Mouse (Mus musculus): ENCODE measurements around the gene Olfr320. TPM values are rescaled to one million over a fixed set of nuclear protein-coding genes. Genes with fewer than 3 reads are reported as not detected.

Gene Olfr320
- not detected for polyA plus RNA-seq (2015; fragmentation: Illumina TruSeq; extraction: RNeasy Lipid Tissue Mini Kit (QIAGEN cat#74804); ENCODE audit: insufficient read depth, low replicate concordance)

DNA sequence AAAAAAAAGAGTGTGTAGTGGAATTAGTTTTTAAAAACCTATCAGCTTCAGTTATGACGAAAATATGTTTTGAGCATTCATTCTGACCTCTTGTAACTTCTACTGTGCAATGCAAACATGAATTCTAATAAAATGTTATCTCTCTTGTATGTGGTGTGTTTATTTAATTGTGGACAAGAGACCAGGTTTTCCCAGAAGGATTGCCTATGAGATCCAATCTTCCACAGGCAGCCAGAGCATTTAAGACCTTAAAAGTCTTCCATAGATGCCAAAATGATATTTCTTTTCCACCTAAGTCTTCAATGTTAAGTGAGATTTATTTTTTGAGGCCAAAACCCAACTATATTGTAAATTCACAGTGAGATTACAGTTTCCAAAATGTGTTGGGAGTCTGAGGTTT lies at the start of gene Olfr320:
Olfr320 (plus strand) TSS at position 301 of the 400 bp plus-strand sequence.

GRCm38 (mm10) chr11:58640272-58640867 lies 40.5 kb upstream of the Olfr320 start, which contains the start of gene Trim58:
Gene Trim58 (plus strand): TSS chr11:58640465.

DNA sequence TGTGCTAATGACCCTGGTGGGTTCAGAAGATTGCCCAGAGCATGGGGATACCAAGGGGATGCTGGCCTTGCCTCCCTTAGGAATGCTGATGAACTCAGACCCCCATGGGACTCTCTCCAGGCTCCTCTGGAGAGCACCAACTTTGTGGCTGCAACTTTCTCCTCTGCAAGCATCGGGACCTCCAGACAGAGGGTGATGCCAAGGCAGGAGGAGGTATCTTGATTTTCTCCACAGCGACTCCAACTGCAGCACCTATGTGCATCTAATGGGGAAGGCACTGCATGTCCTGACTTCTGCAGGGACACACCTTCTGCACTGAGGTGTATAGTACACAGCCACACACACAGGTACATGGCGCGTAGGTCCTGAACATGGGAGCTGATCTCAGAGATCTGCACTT lies 22.3 kb upstream of the Olfr320 start, which contains the start of gene Olfr322:
Olfr322 (plus strand) TSS at position 187 of the 400 bp plus-strand sequence.

DNA sequence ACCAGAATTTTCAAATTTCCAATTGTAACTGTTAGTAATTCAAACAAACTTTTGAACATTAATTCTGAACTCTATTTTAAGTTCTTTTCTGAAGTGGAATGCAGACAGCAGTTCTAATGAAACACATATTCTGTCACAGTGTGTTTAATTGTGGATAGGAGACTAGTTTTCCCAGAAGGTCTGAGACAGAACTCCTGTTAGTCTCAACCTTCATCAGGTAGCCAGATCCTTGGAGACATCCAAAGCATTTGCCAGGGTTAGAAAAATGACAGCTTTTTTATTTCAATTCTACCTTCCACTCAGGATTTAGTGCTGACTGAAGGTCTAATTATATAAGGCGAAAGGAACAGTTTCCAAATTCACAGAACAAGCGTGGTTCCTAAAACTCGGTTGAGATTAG lies 18.0 kb downstream of the Olfr320 start, which contains the start of gene Olfr319:
Olfr319 (plus strand) TSS at position 301 of the 400 bp plus-strand sequence.

GRCm38 (mm10) chr11:58723914-58724313 lies 43.0 kb downstream of the Olfr320 start, which contains the start of gene Olfr318:
Gene Olfr318 (minus strand): TSS chr11:58724014.

Other genes starting within 250 kb of the Olfr320 start
- gene Gm12253, start 248.5 kb upstream of the Olfr320 start, polyA plus RNA-seq (2015; fragmentation: Illumina TruSeq; extraction: RNeasy Lipid Tissue Mini Kit (QIAGEN cat#74804); ENCODE audit: insufficient read depth, low replicate concordance) = not detected
- gene Lypd9, start 228.2 kb upstream of the Olfr320 start, polyA plus RNA-seq (2015; fragmentation: Illumina TruSeq; extraction: RNeasy Lipid Tissue Mini Kit (QIAGEN cat#74804); ENCODE audit: insufficient read depth, low replicate concordance) = not detected
- gene Olfr30, start 218.8 kb upstream of the Olfr320 start, polyA plus RNA-seq (2015; fragmentation: Illumina TruSeq; extraction: RNeasy Lipid Tissue Mini Kit (QIAGEN cat#74804); ENCODE audit: insufficient read depth, low replicate concordance) = not detected
- not detected for gene Olfr332, start 188.5 kb upstream of the Olfr320 start, polyA plus RNA-seq (2015; fragmentation: Illumina TruSeq; extraction: RNeasy Lipid Tissue Mini Kit (QIAGEN cat#74804); ENCODE audit: insufficient read depth, low replicate concordance)
- gene Olfr331, start 178.5 kb upstream of the Olfr320 start, polyA plus RNA-seq (2015; fragmentation: Illumina TruSeq; extraction: RNeasy Lipid Tissue Mini Kit (QIAGEN cat#74804); ENCODE audit: insufficient read depth, low replicate concordance) = not detected
- gene Olfr330, start 146.3 kb upstream of the Olfr320 start, polyA plus RNA-seq (2015; fragmentation: Illumina TruSeq; extraction: RNeasy Lipid Tissue Mini Kit (QIAGEN cat#74804); ENCODE audit: insufficient read depth, low replicate concordance) = not detected
- gene Olfr329-ps, start 134.7 kb upstream of the Olfr320 start, polyA plus RNA-seq (2015; fragmentation: Illumina TruSeq; extraction: RNeasy Lipid Tissue Mini Kit (QIAGEN cat#74804); ENCODE audit: insufficient read depth, low replicate concordance) = 0.06 TPM
- not detected for gene Olfr328, start 125.5 kb upstream of the Olfr320 start, polyA plus RNA-seq (2015; fragmentation: Illumina TruSeq; extraction: RNeasy Lipid Tissue Mini Kit (QIAGEN cat#74804); ENCODE audit: insufficient read depth, low replicate concordance)
- not detected for gene Olfr224, start 110.5 kb upstream of the Olfr320 start, polyA plus RNA-seq (2015; fragmentation: Illumina TruSeq; extraction: RNeasy Lipid Tissue Mini Kit (QIAGEN cat#74804); ENCODE audit: insufficient read depth, low replicate concordance)
- gene Olfr325, start 103.4 kb upstream of the Olfr320 start, polyA plus RNA-seq (2015; fragmentation: Illumina TruSeq; extraction: RNeasy Lipid Tissue Mini Kit (QIAGEN cat#74804); ENCODE audit: insufficient read depth, low replicate concordance) = not detected
- gene Olfr324, start 86.0 kb upstream of the Olfr320 start, polyA plus RNA-seq (2015; fragmentation: Illumina TruSeq; extraction: RNeasy Lipid Tissue Mini Kit (QIAGEN cat#74804); ENCODE audit: insufficient read depth, low replicate concordance) = not detected
- gene 2210407C18Rik, start 65.0 kb upstream of the Olfr320 start, polyA plus RNA-seq (2015; fragmentation: Illumina TruSeq; extraction: RNeasy Lipid Tissue Mini Kit (QIAGEN cat#74804); ENCODE audit: insufficient read depth, low replicate concordance) = not detected
- not detected for gene Olfr323, start 50.6 kb upstream of the Olfr320 start, polyA plus RNA-seq (2015; fragmentation: Illumina TruSeq; extraction: RNeasy Lipid Tissue Mini Kit (QIAGEN cat#74804); ENCODE audit: insufficient read depth, low replicate concordance)
- 2.3 TPM for gene Trim58, start 40.6 kb upstream of the Olfr320 start, polyA plus RNA-seq (2015; fragmentation: Illumina TruSeq; extraction: RNeasy Lipid Tissue Mini Kit (QIAGEN cat#74804); ENCODE audit: insufficient read depth, low replicate concordance)
- not detected for gene Olfr322, start 22.3 kb upstream of the Olfr320 start, polyA plus RNA-seq (2015; fragmentation: Illumina TruSeq; extraction: RNeasy Lipid Tissue Mini Kit (QIAGEN cat#74804); ENCODE audit: insufficient read depth, low replicate concordance)
- gene Olfr319, start 18.1 kb downstream of the Olfr320 start, polyA plus RNA-seq (2015; fragmentation: Illumina TruSeq; extraction: RNeasy Lipid Tissue Mini Kit (QIAGEN cat#74804); ENCODE audit: insufficient read depth, low replicate concordance) = not detected
- gene Olfr318, start 42.9 kb downstream of the Olfr320 start, polyA plus RNA-seq (2015; fragmentation: Illumina TruSeq; extraction: RNeasy Lipid Tissue Mini Kit (QIAGEN cat#74804); ENCODE audit: insufficient read depth, low replicate concordance) = not detected
- gene Olfr317, start 58.1 kb downstream of the Olfr320 start, polyA plus RNA-seq (2015; fragmentation: Illumina TruSeq; extraction: RNeasy Lipid Tissue Mini Kit (QIAGEN cat#74804); ENCODE audit: insufficient read depth, low replicate concordance) = not detected
- not detected for gene Olfr316, start 71.6 kb downstream of the Olfr320 start, polyA plus RNA-seq (2015; fragmentation: Illumina TruSeq; extraction: RNeasy Lipid Tissue Mini Kit (QIAGEN cat#74804); ENCODE audit: insufficient read depth, low replicate concordance)
- not detected for gene Olfr315, start 92.1 kb downstream of the Olfr320 start, polyA plus RNA-seq (2015; fragmentation: Illumina TruSeq; extraction: RNeasy Lipid Tissue Mini Kit (QIAGEN cat#74804); ENCODE audit: insufficient read depth, low replicate concordance)
- not detected for gene Olfr314, start 101.9 kb downstream of the Olfr320 start, polyA plus RNA-seq (2015; fragmentation: Illumina TruSeq; extraction: RNeasy Lipid Tissue Mini Kit (QIAGEN cat#74804); ENCODE audit: insufficient read depth, low replicate concordance)
- gene Fam183b, start 120.9 kb downstream of the Olfr320 start, polyA plus RNA-seq (2015; fragmentation: Illumina TruSeq; extraction: RNeasy Lipid Tissue Mini Kit (QIAGEN cat#74804); ENCODE audit: insufficient read depth, low replicate concordance) = not detected
- gene Olfr313, start 133.9 kb downstream of the Olfr320 start, polyA plus RNA-seq (2015; fragmentation: Illumina TruSeq; extraction: RNeasy Lipid Tissue Mini Kit (QIAGEN cat#74804); ENCODE audit: insufficient read depth, low replicate concordance) = not detected
- not detected for gene Olfr312, start 148.1 kb downstream of the Olfr320 start, polyA plus RNA-seq (2015; fragmentation: Illumina TruSeq; extraction: RNeasy Lipid Tissue Mini Kit (QIAGEN cat#74804); ENCODE audit: insufficient read depth, low replicate concordance)
- gene Olfr311, start 158.2 kb downstream of the Olfr320 start, polyA plus RNA-seq (2015; fragmentation: Illumina TruSeq; extraction: RNeasy Lipid Tissue Mini Kit (QIAGEN cat#74804); ENCODE audit: insufficient read depth, low replicate concordance) = not detected
- 16.5 TPM for gene Gm12258, start 166.1 kb downstream of the Olfr320 start, polyA plus RNA-seq (2015; fragmentation: Illumina TruSeq; extraction: RNeasy Lipid Tissue Mini Kit (QIAGEN cat#74804); ENCODE audit: insufficient read depth, low replicate concordance)
- gene 2810021J22Rik, start 186.1 kb downstream of the Olfr320 start, polyA plus RNA-seq (2015; fragmentation: Illumina TruSeq; extraction: RNeasy Lipid Tissue Mini Kit (QIAGEN cat#74804); ENCODE audit: insufficient read depth, low replicate concordance) = 10.1 TPM
- gene Zfp39, start 223.1 kb downstream of the Olfr320 start, polyA plus RNA-seq (2015; fragmentation: Illumina TruSeq; extraction: RNeasy Lipid Tissue Mini Kit (QIAGEN cat#74804); ENCODE audit: insufficient read depth, low replicate concordance) = 7.4 TPM
- 10.0 TPM for gene Btnl10, start 236.8 kb downstream of the Olfr320 start, polyA plus RNA-seq (2015; fragmentation: Illumina TruSeq; extraction: RNeasy Lipid Tissue Mini Kit (QIAGEN cat#74804); ENCODE audit: insufficient read depth, low replicate concordance)